Mouse (Mus musculus) neural tube, embryonic 11.5 days (tissue): ENCODE data around the gene Relch. TPM values are rescaled to one million over a fixed set of nuclear protein-coding genes. Genes with fewer than 3 reads are reported as not detected.

Experiments
- ATAC-seq: fragments of 200-750 bp; cut with Nextera tagmentation; 2 replicates; pipeline ENCODE4 v1.8.0; 2017; ENCODE audit warnings: moderate number of reproducible peaks, mild to moderate bottlenecking, moderate TSS enrichment, moderate library complexity; ENCODE audit not compliant: insufficient read depth, low FRiP score, low TSS enrichment
- DNase-seq: peaks from one replicate; pipeline ENCODE4 v3.0.0-alpha.2; 2015; ENCODE audit warnings: low spot score
- H3K27ac ChIP-seq: fragments of 300-500 bp; sonication (generic); 2 replicates; pipeline ENCODE4 v1.5.1; 2014; ENCODE audit warnings: low read depth, mild to moderate bottlenecking, low read length
- H3K27me3 ChIP-seq: fragments of 300-500 bp; sonication (generic); 2 replicates; pipeline ENCODE4 v1.6.1; 2014; ENCODE audit warnings: mild to moderate bottlenecking, low read length, mixed read lengths; ENCODE audit not compliant: control insufficient read depth, insufficient read depth
- H3K36me3 ChIP-seq: fragments of 300-500 bp; sonication (generic); 2 replicates; pipeline ENCODE4 v1.6.1; 2014; ENCODE audit warnings: mild to moderate bottlenecking, low read length, moderate library complexity, mixed read lengths; ENCODE audit not compliant: control insufficient read depth, insufficient read depth
- H3K4me1 ChIP-seq: fragments of 300-500 bp; sonication (generic); 2 replicates; pipeline ENCODE4 v1.6.1; 2014; ENCODE audit warnings: low read length, mixed read lengths; ENCODE audit not compliant: control insufficient read depth, insufficient read depth
- H3K4me2 ChIP-seq: fragments of 300-500 bp; sonication (generic); 2 replicates; pipeline ENCODE4 v1.6.1; 2014; ENCODE audit warnings: low read depth, mild to moderate bottlenecking, moderate library complexity
- H3K4me3 ChIP-seq: fragments of 300-500 bp; sonication (generic); 2 replicates; pipeline ENCODE4 v1.5.1; 2014; ENCODE audit warnings: low read depth, low read length
- H3K9ac ChIP-seq: fragments of 300-500 bp; sonication (generic); 2 replicates; pipeline ENCODE4 v1.6.1; 2014; ENCODE audit warnings: mild to moderate bottlenecking, low read length
- H3K9me3 ChIP-seq: fragments of 300-500 bp; sonication (generic); 2 replicates; pipeline ENCODE4 v1.6.1; 2016; ENCODE audit warnings: low read length; ENCODE audit not compliant: control insufficient read depth
- WGBS: fragments of 180-500 bp; shearing (Covaris S2); extraction: QIAGEN DNeasy Blood & Tissue Kit; methylation state at CpG from one replicate; pipeline ENCODE4 v1.1.7; 2014; 5-methylcytosine and 5-hydroxymethylcytosine counted together
- polyA plus RNA-seq: library from polyadenylated mRNA; unstranded; fragments of >200 nt; fragmentation: Nextera tagmentation; extraction: Ambion mirVana; gene quantifications from 2 replicates; pipeline ENCODE4 v1.2.1, GENCODE M21; 2014

Relch gene
- polyA plus RNA-seq = 28.6 and 32.1 TPM in 2 replicates

DNA sequence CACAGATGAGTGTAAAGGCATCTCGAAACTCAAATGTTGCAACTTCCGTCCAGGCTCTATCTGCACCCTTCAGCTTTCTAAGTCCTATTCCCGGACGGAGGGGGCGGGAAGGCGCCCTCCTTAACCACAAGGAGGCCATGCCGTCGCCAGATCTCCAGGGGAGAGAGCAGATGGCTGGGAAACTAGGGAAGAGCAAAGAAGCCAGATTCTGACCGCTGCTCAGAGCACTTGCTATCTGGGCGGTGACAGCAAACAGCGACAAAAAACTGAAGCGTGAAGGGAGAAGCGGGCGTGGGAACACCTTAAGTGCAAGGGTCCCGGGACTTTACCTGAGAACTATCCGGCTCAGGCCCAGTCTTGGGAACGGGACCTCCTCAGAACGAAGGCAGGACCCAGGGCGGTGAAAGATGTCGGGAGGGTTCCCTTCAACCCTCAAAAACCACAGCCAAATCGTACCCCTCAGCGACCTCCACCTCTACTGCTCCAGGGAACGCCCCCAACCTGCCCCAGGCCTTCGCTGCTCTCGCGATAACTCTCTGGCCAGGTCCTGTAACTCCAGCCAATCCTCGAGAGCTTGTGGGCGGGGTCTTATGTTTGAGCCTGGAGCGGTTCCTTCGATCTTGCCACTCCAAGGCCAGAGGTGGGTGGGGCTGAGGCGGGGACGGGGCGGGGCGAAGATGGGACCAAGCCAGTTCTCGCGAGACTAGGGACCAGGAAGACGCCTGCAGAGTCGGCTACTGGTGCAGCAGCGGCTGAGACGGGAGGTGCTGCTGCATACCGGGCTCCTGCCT, at the start of gene Relch, which contains the start of gene Pign:
Gene Relch, plus strand, starts transcription at position 691 of the 791 bp plus-strand sequence.
Gene Pign, minus strand, starts transcription at position 507 of the 791 bp plus-strand sequence.
- no peaks in the 10 kb centered on the region for H3K36me3 ChIP-seq
- H3K4me1 ChIP-seq = peaks cover 5% of the 10 kb centered on the region; the same call in 1 of the 2 replicates
- H3K27me3 ChIP-seq = no peaks in the 10 kb centered on the region
- no peaks in the 10 kb centered on the region for H3K9me3 ChIP-seq
- ATAC-seq = peak; percentile 99
- peak within 1 kb of the TSS; percentile 85 for H3K9ac ChIP-seq
- under 1% methylated on average over 41 of the region's 41 CpGs for WGBS
- peak within 1 kb of the TSS; percentile 60; the same call in 1 of the 2 replicates for H3K27ac ChIP-seq
- DNase-seq = peak; percentile 98
- peak within 1 kb of the TSS; percentile 94 for H3K4me3 ChIP-seq
- H3K4me2 ChIP-seq = peak within 1 kb of the TSS; percentile 87

DNA sequence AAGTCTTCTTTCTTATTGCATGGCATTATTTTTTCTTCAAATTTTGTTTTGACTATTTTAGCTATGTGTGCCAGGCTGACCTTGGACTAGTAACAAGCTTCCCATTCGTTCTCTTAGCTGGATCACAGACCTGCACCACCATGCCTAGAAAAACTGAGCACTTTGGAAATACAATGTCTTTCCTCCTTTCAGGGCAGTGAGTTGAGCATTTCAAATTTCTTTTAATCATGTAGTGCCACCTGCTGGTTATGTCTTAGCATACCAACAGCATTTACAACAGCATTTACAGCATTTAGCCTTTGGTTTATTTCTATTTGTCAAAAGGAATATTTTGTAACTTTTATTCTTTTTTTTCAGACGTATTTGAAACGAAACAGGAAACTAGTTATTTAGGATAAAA, 33.2 kb upstream of the Relch start:
- WGBS = 53% methylated on average over 3 of the region's 3 CpGs
- ATAC-seq = peak; percentile 45; the same call in 1 of the 2 replicates
- H3K4me2 ChIP-seq = no peak overlapping the region
- H3K4me3 ChIP-seq = no peak overlapping the region
- H3K4me1 ChIP-seq = no peaks in the 10 kb centered on the region
- H3K27ac ChIP-seq = no peak overlapping the region
- H3K9me3 ChIP-seq = no peaks in the 10 kb centered on the region
- no peak overlapping the region for H3K9ac ChIP-seq
- DNase-seq = peak; percentile 12
- no peaks in the 10 kb centered on the region for H3K36me3 ChIP-seq
- no peaks in the 10 kb centered on the region for H3K27me3 ChIP-seq

DNA sequence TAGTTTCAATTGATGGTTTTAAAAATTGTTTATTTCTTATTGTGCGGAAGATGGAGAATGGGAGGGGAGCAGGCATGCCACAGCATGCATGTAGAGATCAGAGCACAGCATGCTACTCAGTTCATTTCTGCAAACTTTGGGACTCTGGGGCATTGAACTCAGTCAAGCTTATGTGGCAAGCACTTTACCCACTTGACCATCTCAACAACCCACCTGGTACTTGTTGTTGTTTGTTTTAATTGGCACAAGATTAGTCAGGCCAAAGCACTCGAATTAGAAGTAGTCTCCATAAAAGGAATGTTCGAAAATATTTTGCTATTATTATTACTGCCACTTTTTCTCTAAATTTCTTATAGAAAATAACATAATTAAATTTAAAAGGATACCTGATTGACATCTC, 19.6 kb upstream of the Relch start:
- ATAC-seq = no peak
- no peaks in the 10 kb centered on the region for H3K36me3 ChIP-seq
- 88% methylated on average over 3 of the region's 3 CpGs for WGBS
- no peak overlapping the region for H3K9ac ChIP-seq
- no peak overlapping the region for H3K4me3 ChIP-seq
- H3K9me3 ChIP-seq = no peaks in the 10 kb centered on the region
- no peaks in the 10 kb centered on the region for H3K4me1 ChIP-seq
- DNase-seq = no peak
- H3K27me3 ChIP-seq = no peaks in the 10 kb centered on the region
- H3K27ac ChIP-seq = no peak overlapping the region
- no peak overlapping the region for H3K4me2 ChIP-seq

DNA sequence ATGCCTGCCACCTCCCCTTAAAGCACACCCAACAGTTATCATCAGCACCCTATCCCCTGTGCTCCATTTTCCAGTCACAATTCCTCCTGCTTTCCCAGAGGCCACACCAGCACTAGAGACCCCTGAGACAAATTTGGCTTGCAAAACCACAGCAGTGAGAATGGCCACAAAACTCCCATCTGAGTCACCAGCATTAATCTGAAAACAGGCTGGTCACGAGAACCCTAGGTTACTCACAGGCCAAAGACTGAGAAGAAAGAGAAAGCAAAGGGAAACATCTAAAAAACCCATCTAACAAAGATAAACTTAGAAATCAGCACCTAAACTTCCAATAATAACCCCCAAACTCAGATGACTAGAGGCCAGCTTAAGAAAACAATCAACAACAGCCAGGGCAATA, 13.0 kb upstream of the Relch start:
- Histone ChIP-seq H3K9ac (no peak overlapping the region), H3K4me1 (no peaks in the 10 kb centered on the region), H3K36me3 (no peaks in the 10 kb centered on the region), H3K4me3 (no peak overlapping the region), H3K27me3 (no peaks in the 10 kb centered on the region), H3K4me2 (no peak overlapping the region), H3K27ac (no peak overlapping the region), H3K9me3 (no peaks in the 10 kb centered on the region)
- DNase-seq (no peak), ATAC-seq (no peak)
- WGBS = 91% methylated on average over 1 of the region's 1 CpGs

DNA sequence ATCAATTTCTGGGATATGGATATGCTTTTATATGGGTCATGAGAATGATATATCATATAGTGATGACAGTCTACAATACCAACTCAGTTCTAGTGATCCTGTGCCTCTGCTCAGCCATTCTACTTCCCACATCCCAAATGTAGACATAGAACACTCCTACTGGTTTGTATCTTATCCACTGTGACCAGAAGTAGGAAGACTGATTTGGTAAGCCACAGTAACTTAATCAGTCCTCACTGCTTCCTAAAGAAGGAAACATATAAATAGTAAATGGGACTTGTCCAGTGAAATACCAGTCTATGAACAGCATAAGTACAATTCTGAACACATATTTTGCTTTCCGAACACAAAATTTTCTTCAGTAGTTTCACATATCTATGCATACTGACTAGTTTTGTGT, 9.7 kb upstream of the Relch start:
- 98% methylated on average over 1 of the region's 1 CpGs for WGBS
- Histone ChIP-seq H3K9me3 (no peaks in the 10 kb centered on the region), H3K36me3 (no peaks in the 10 kb centered on the region), H3K4me1 (no peaks in the 10 kb centered on the region), H3K27me3 (no peaks in the 10 kb centered on the region), H3K9ac (no peak overlapping the region), H3K27ac (no peak overlapping the region), H3K4me3 (no peak overlapping the region), H3K4me2 (no peak overlapping the region)
- ATAC-seq (no peak), DNase-seq (no peak)

DNA sequence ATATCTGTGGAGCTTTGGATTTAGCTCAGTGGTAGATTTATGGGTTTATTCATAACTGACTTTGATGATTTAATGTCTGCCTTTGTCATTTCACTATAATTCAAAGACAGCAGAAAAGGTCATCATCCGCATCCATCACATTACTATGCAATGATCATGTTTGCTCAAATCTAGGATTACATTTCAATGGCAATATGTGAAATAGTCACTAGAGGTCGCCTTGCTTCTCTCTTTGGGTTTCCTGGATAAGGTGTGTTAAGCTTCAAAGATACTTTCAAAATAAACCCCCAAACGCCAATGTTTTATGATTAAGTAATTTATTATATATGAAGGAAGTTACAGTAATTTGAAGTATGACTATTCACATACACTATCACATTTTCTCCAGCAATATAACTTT, 3.6 kb upstream of the Relch start:
- H3K4me1 ChIP-seq = peaks cover 5% of the 10 kb centered on the region; the same call in 1 of the 2 replicates
- H3K4me3 ChIP-seq = no peak overlapping the region
- 25% methylated on average over 3 of the region's 3 CpGs for WGBS
- ATAC-seq (no peak), DNase-seq (no peak)
- no peaks in the 10 kb centered on the region for H3K9me3 ChIP-seq
- no peak overlapping the region for H3K4me2 ChIP-seq
- no peak overlapping the region for H3K27ac ChIP-seq
- no peaks in the 10 kb centered on the region for H3K36me3 ChIP-seq
- H3K9ac ChIP-seq = no peak overlapping the region
- no peaks in the 10 kb centered on the region for H3K27me3 ChIP-seq

DNA sequence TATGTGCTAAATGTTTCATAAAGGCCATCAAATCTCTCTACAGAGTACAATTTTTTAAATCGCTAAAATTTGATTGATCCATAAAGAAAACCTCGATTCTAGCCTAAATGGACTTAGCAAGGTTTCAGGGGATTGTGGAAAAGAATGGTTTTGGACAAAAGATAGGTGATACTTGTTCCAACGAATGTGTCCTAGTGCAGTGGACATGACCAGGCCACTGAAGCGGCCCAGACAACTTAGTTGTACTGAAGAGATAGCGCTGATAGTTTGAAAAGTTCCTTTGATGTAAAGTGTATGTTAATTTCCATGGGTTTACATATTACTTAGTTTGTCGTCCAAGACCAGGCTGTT, 866 bp upstream of the Relch start:
- 10% methylated on average over 6 of the region's 6 CpGs for WGBS
- Histone ChIP-seq H3K4me3 (peak overlapping the region; percentile 94), H3K9me3 (no peaks in the 10 kb centered on the region), H3K36me3 (no peaks in the 10 kb centered on the region), H3K4me2 (peak overlapping the region; percentile 72), H3K9ac (peak overlapping the region; percentile 71), H3K27ac (no peak overlapping the region), H3K27me3 (no peaks in the 10 kb centered on the region), H3K4me1 (peaks cover 5% of the 10 kb centered on the region; the same call in 1 of the 2 replicates)
- DNase-seq (no peak), ATAC-seq (no peak)

DNA sequence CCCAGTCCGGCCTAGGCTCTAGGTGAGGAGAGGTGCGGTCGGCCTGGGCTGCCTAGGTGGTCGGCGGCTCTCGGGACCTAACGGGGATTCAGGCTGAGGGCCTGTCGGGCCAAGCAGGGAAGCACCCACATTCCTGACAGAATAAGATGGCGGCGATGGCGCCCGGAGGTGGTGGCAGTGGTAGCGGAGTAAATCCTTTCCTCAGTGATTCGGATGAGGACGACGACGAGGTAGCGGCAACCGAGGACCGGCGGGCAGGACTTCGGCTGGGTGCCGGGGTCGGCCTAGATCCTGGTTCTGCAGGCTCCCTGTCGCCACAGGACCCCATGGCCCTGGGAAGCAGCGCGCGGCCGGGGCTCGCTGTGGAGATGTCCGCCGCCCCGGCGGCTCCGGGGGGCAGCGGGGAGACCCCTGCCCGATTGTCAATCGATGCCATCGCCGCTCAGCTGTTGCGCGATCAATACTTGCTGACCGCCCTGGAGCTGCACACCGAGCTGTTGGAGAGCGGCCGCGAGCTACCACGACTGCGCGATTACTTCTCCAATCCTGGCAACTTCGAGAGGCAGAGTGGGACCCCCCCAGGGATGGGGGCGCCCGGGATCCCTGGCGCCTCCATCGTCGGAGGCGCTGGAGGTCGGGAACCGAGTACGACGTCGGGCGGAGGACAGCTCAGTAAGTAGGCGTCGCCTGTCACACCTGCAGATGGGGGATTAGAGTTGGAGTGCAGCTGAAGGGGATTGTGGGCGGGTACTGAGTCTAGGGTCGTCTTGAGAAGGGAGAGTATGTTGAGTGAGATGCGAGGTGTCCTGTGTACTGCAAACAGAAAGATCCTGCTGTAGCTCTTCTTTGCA, 526 bp downstream of the Relch start:
- ATAC-seq = peak; percentile 22
- Histone ChIP-seq H3K9me3 (no peaks in the 10 kb centered on the region), H3K36me3 (no peaks in the 10 kb centered on the region), H3K27me3 (no peaks in the 10 kb centered on the region), H3K4me1 (peaks cover 5% of the 10 kb centered on the region; the same call in 1 of the 2 replicates), H3K4me3 (peak overlapping the region; percentile 94), H3K9ac (peak overlapping the region; percentile 85), H3K4me2 (peak overlapping the region; percentile 87), H3K27ac (0 out of 2 replicates have a peak overlapping the region, but pooled peaks have one; percentile 54)
- under 1% methylated on average over 68 of the region's 68 CpGs for WGBS
- peak; percentile 35 for DNase-seq
